Mouse (Mus musculus): Measurements from ENCODE around the gene Gm4353. TPM values are rescaled to one million over a fixed set of nuclear protein-coding genes. Genes with fewer than 3 reads are reported as not detected.

Gm4353 gene
- polyA plus RNA-seq (2012; rRNA removed; ENCODE audit: low replicate concordance) = 0.76 and 1.4 TPM in 2 replicates

DNA sequence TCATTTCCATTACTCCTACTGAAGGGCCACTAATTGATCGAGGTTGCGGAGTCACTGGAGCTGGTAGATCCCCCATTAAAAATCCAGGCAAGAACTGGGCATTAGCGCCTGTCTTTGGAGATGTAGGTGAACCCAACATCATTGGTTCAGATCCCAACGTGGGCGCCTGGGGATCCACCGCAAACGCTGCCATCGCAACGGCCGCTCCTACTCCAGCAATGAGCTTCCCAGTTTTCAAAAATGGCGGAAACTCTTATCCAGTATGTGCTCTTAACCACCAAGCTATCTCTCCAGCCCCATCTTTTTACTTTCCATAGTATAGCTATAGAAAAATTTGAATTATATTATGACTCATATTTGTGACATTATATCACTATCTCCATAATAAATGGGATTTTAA lies at the start of gene Gm4353:
Gene Gm4353 (minus strand): TSS at position 270 of the 400 bp plus-strand sequence.

DNA sequence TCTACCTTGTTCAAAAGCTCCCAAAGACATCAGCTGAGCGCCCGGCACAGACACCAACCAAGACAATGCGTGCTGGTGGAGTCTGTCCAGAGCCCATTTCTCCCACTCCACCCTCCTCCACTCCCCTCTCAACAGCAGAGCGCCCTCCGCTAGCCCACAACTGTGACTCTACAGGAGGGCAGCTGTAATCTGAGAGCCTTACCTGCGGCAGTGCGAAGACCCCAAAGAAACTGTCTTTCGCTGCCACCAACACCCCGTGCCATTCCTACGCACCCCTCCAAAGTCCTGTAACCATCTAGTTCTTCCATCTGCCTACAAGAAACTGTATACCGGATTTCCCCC lies 45.3 kb downstream of the Gm4353 start, which contains the start of gene 1110004F10Rik:
Gene 1110004F10Rik (plus strand): TSS at position 202 of the 342 bp plus-strand sequence.

DNA sequence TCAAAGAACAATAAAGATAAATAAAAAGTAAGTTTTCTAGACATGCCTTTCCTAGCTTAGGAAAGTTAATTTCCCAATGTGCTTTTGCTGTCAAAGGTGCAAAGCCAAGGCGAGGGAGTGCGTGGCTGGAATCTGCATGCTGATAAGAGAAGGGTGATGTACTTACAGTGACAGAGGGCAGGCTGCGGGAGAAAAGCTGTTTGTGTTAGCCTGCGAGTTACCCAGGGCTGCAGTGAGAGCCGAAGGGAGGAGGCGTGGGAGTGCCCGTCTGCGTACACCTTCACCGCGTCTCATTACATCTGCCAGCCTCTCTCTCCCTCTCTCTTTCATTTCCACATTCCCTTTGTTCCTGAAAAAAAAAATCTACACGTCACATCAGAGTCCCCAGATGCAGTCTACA lies 45.9 kb downstream of the Gm4353 start, which contains the start of gene Sox6:
Gene Sox6 (minus strand): TSS at position 286 of the 400 bp plus-strand sequence.

Other genes starting within 250 kb of the Gm4353 start
- 9.8 and 12.8 TPM in 2 replicates for gene Sox6, start 45.8 kb downstream of the Gm4353 start, polyA plus RNA-seq (2012; rRNA removed; ENCODE audit: low replicate concordance)
- 42.5 and 53.5 TPM in 2 replicates for gene 1110004F10Rik, start 45.2 kb downstream of the Gm4353 start, polyA plus RNA-seq (2012; rRNA removed; ENCODE audit: low replicate concordance)
- 5.4 and 8.5 TPM in 2 replicates for gene Plekha7, start 223.7 kb upstream of the Gm4353 start, polyA plus RNA-seq (2012; rRNA removed; ENCODE audit: low replicate concordance)
- 71.0 and 137 TPM in 2 replicates for gene Rps13, start 249.6 kb upstream of the Gm4353 start, polyA plus RNA-seq (2012; rRNA removed; ENCODE audit: low replicate concordance)

All from subcutaneous adipose tissue, adult 2 months (tissue).